Mouse (Mus musculus) thymus, adult 2 months (tissue): Measurements from ENCODE around the gene Cpm.

Source experiments
- CTCF ChIP-seq: fragments of 200-500 bp; IDR thresholded peaks from 2 replicates; pipeline ENCODE4 v1.5.1; 2012; ENCODE audit warnings: mild to moderate bottlenecking, control low read depth, low read length, moderate library complexity, borderline replicate concordance; ENCODE audit not compliant: control insufficient read depth, poor library complexity, insufficient read depth; ENCODE audit errors: extremely low read depth
- POLR2A ChIP-seq: fragments of 200-500 bp; IDR thresholded peaks from 2 replicates; pipeline ENCODE4 v1.6.1; 2012; ENCODE audit warnings: mild to moderate bottlenecking, low read length, control low read depth, moderate library complexity; ENCODE audit not compliant: control insufficient read depth, poor library complexity, insufficient read depth; ENCODE audit errors: extremely low read depth

GRCm38 (mm10) chr10:117677494-117678236 lies 48.4 kb downstream of the Cpm start:
- TF ChIP-seq POLR2A (no peak), CTCF (no peak)
